Mouse (Mus musculus) layer of hippocampus, adult 9-10 months (tissue): ENCODE measurements around the gene Smad5.

Experiments used
- DNase-seq: peaks from one replicate; pipeline ENCODE4 v3.0.0; 2022; ENCODE audit warnings: low spot score

Smad5 gene

DNA sequence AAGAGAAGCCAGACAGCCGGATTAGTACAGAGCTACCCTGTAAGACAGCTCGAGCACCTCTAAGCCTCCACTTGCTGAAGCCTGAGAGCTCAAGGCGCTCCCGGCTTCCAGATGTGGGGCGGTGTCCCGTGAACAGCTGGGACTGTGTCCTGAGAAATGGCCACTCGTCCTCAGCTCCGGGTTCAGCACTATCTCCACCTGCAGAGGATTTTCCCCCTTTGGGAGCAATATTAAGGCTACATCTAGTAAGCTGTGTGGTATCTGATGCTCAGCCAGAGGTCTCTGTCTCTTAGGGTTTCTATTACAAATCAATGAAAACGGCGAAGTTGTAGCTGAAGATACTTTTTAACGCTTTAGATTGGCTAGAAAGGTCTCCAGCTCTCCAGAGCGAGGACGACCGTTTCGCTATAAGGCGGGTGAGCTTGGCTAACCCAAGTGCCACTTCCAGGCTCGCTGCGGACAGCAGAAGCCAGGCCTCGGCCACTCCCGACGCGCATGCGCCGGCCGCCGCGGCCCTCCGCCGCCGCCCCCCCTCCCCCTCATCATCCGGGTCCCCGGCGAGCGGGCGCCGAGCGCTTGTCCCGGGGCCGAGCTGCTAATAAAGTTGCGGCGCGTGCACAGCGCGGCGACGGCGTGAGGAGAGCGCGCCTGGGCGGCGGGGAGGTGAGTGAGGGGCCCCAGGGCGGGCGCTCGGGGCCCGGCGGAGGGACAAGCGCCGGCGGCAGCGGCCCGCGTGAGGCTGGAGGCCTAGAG is at the start of gene Smad5:
Gene Smad5 (plus strand): TSS at position 542 of the 753 bp plus-strand sequence.
- no peak for DNase-seq

DNA sequence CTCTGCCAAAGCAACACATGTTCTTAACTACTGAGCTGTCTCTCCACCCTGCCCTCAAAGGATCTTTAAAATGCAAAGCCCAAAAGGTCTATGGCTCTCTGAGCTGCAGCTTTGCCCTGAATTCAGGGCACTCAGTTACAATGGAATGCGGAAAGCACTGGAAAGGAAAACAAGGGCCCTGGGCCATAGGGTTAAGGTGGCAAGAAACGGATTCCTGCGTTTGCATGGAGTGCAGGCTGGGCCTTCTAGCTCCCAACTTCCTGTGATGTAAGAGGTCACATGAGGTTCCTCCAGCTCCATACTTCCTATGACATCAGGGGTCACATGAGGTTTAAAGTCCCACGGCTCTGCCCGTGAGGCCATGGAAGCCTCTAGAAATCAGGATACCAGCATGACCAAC is 48.6 kb upstream of the Smad5 start:
- no peak for DNase-seq

DNA sequence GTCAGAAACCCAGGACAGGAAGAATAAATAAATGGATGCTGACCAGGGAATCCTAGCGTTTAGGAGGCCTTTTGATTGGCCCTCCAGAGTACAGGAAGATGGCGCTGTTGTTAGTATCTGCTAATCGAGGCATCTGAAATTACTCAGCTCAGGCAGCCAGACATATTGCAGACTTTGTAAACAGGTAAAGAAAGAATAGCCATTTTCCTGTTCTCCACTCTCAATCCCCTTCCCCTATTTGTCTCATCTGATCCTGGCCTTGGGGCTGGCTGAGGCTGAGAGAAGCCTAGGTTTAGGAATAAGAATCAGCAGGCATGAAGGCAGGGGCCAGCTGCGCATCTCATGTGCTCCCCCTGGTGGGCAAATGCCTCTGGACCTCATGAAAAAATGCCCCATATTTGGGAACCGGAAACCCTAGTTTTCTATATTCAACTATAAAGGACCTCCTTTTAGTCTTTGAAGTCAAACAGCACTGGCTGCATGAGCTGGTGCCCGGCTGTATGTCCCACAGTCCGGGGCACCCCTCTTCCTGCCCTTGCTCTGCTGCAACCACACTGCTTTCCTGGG is 44.8 kb upstream of the Smad5 start:
- DNase-seq: no peak

DNA sequence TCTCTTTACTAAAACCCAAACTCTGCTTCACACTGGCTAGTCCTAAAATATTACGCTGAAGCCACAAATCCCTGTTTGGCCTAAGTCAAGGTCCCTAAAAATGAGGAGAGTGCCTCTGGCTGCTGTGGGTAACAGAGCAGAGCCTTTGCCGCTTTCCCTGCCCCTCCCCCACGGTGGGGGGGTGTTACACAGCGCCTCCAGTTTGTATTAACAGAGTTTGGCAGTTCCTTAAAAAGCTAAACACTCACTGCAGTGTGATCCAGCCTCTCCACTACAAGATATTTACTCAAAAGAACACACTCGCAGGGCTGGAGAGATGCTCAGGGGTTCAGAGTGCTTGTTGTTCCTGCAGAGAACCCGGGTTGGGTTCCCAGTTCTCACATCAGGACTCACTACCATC is 43.9 kb upstream of the Smad5 start:
- DNase-seq: no peak

DNA sequence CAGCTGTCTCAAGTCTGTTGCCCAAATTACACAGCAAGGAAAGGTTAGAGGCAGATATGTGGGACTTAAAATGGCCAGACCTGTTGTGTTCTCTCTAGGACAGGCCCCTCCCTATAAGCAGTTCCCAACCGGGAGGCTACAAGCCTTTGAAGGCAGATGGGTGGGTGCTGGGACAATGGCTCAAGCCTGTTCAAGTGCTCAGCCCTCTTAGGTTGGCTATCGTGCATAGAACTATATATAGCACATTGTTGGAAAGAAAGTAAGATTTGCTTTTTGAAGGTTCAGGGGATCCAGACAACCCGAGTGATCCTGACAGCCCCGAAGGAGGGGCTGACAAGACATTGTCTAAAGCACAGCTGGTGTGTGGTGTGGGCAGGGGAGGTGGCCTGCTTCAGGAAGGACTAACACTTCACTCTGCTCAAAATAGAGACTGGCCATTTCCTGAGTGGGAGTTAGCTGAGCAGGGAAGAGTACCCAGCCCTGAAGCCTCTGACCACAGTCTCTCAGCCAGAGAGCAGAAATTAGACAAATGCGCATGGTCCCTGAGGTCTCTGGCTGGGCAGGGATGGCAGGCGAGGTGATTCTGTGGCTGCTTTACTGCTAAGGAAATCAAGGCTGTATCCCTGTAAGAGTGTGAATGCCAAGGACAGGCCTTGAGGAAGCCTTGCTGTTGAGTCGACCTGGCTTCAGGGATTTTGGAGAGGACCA is 40.7 kb upstream of the Smad5 start:
- no peak for DNase-seq

DNA sequence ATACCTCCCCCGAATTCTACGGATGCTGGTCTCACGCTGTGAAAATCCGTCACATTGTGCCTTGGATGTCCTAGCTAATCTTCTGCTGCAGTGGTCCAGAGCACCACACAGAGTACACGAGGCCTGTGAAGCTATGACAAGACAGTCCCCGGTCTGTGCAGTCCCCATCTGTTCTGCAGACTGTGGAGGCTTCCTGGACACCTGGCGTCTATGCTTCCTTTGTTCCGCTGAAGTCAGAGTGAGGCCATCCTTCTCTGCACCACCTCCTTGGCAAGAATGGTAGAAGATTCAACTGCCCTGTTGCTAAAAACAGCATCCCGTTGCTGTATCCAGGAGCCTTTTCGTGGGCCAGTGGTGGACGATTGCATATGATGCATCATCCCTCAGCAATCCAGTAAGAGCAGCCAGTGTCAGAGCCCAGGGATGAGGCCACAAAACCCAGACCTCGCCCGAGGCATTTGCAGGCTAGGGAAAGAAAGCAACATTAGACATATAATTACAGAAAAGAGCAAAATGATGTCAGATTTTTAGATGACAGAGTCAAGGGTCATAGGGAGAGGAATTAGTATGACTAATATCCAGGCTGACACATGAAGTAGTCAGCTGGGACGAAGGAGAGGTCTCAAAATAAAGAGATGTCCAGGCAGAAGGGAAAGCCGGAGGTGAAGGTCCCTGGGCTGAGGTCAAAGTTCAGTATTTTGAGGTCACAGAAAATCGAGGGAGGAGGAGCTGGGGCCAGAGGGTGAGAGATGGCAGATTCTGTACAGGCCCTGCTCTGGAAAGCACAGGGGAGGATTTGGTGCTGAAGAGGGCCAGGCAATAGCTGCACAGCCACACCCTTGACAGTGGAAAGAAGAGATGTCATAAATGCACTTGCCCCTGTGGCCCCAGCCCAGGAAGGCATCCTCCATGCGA is 38.3 kb upstream of the Smad5 start:
- DNase-seq: no peak

DNA sequence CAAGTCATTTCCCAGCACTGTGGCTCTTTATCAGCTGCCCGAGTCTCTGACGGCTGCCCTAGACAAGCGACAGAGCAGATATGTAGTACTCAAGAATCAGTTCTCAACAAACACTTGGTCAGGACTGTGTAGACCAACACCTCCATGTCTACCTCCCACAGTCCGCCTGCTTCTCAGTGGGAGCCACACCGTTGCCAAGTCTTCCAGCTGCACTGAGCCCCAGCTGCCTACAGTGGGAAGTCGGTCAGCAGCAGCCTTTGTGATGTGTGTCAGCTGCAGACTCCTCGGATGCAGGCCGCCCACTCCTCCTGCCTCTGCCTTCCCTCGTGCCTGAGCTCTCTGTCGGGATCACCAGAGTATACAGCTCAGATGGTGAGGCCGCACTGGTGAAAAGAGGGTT is 31.6 kb upstream of the Smad5 start:
- no peak for DNase-seq

DNA sequence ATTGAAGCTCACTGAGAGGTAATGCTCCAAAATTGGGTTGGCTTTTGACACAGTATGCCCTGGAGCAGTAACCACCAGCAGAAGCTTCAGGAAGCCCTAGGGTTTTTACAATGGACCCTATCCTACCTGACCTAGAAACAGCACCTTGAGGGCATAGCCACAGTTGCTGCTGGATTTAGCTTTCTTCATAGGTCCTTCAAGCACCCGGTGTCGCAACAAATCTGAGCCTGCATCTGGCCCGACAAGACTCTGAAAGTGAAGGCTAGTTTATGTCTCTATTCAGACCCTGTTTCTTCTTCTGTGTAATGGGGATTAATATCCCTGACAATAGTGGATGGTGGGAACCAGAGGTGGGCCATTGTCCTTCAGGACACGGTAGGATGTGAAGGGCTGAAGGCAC is 25.1 kb upstream of the Smad5 start:
- no peak for DNase-seq

DNA sequence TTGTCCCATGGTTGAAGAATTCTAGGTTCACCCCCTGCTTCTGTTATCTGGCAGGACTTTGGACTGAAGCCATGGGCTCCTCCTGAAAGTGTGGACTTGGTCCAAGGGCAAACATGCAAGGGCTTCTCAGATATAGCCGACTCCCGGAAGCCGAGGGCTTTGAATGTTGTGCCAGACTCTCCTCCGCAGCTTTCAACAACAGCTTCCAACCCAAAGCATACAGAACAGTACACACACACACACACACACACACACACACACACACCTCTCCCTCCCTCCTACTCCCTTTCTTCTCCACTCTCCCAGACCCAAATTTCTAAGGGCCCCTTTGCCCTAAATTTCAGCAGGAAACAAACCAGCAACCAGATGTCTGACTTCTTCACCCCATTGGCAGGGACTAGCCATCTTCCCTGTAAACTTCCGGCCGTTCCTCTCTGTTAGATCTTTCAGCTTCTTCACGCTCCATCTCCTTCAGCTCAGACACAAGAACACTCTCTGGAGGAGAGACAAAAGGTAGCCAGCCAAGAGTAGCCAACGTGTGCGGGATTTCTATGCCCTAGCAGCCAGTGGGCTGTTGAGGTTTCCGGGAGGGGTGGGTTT is 24.5 kb upstream of the Smad5 start:
- DNase-seq: no peak

DNA sequence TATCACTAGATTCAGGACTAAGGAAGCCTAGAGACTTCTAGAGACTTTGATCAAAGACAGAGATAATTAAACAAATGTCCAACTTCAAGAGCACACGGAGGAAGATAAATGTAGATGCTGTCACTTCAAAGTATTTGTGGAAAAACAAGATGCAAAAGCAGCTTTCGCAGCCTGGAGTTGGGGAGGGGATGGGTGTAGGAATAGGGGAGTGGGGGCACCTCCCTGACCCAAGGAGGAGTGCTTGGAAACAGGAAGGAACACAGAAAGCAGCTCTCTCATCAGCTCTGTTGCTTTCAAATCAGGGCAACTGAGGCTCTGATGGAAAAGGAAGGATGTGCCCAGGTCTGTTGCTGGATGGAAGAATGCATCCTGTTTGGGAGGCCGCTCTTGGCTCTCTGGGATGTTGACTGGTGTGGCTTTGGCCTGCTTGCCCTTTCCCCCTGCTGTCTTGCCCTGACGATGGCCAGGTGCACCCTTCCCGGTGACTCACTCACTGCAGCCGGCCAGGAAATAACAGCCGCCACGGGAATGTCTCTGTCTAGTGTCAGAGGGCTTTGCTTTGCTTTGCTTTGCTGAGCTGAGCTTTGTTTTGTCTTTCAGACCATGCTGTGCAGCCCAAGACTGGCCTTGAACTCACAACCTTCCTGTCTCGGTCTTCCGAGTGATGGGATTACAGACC is 23.8 kb upstream of the Smad5 start:
- DNase-seq: no peak

DNA sequence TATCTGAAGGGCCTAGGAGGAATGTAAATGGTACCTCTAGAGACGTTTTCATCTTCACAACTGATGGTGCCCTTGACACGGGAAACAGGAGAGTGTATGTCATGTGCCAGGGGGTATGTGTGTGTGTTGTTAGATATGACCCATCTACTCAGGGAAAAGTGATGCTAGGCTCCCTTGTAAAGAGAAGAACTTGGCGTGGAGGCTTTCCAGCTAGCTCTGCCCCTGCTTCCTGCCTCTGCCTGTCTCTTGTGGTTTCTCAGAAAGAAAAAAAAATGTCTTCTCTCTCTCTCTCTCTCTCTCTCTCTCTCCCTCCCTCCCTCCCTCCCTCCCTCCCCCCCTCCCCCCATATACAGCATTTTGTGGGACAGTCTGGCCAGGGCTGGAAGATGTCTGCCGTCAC is 20.9 kb upstream of the Smad5 start:
- no peak for DNase-seq

DNA sequence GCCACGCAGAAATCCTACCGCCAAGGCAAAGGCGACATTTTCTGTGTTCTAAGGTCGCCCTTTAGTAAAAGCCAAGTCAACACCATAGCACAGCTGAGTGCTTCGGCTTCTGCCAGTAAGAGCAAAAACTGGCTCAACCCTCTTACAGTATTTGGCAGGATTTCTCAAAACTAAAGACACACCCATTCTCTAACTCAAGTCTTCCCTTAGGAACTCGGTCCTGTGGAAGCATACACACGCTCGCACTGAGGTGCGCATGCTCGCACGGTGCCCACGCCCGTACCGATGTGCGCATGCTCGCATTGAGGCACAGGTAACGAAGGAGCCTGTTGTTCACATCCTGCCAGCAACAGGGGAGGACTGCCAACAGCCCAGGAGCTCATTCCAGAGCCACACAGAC is 20.5 kb upstream of the Smad5 start:
- no peak for DNase-seq

DNA sequence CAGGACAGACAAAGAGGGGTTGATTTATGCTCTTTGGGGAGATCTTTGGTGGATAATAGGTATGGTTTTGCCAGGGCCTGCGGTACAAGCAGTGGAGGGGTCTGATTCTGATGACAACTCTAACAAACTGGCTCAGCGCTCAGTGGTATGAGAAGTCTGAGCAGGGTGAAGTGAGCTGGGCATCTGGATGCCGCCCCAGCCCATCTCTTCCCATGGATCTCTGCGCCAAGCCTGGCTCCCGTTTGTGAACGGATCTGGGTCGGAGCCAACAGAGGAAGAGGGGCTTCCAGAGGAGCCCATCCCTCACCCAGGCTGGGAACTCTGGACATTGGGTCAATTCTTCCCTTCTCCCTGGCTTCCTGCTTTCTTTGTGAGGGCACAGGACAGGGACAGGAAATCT is 19.5 kb upstream of the Smad5 start:
- DNase-seq: no peak

DNA sequence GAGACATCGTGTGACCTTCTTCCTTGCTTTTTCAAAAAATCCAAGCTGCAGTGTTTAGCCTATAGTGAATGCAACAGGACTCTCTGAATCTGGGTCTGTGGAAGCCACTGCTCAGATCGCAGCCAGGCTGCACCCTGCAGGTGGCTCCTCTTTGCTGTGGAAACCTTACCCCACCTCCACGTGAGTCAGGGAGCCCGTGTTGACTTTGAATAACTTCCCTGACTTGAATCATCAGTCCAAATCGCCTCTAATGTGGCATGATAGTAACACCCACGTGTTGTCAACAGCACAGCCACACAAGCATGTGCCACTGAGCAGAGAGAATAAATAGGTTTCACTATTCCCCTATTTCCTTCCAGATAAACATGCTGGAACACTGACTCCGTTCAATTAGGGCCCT is 10.8 kb upstream of the Smad5 start:
- DNase-seq: no peak

DNA sequence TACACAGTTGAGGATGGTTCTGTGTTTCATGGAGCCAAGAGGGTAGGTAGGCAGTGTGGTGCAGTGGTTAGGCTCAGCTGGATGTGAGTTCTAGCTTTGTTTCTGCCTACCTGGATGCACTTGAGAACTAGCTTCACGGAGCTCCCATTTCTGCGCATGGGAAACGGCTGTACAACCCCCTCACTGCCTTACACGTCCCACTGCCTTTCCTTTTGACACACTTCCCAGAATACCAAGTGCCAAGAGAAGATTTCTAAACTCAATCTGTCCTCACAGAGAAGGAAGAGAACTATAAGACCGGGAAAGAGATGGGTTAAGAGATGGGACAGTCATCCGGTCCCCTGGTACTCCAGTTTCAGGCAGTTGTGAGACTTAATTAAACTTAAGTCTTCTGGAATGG is 10.2 kb upstream of the Smad5 start:
- no peak for DNase-seq

DNA sequence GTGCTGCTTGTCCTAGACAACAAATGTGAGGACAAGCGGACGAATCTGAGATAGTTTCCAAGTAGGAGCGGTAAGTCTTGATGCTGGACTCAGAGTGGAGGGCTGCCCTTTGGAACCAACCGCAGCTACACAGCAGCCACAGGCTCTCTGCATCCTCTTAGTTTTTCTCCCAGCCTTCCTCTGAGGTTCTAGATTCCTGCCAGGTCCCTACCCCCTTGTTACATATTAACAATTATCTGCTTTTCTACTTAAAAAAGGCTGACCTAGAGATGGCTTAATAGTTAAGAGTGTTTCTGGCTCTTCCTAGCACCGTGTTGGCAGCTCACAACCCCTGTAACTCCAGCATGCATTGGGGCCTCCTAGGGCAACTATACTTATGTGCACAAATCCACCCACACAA is 7.1 kb upstream of the Smad5 start:
- DNase-seq: no peak

DNA sequence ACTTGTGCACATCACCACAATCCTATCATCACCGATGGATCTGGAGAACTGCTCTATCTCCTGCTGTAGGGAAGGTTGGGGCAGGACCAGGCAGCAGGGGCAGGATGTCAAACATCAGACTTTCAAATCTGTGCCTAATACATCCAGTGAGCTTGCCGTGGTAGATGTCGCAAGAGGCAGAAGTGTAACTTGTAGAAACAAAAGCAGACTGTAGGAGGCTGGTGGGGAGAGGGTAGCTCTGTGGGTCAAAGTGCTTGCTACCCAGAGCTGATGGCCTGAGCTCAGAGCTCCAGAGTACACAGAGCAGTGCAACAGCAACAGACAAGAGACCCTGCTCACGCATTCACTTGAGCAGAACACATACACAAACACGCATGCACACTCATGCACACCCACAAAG is 6.1 kb upstream of the Smad5 start:
- no peak for DNase-seq

DNA sequence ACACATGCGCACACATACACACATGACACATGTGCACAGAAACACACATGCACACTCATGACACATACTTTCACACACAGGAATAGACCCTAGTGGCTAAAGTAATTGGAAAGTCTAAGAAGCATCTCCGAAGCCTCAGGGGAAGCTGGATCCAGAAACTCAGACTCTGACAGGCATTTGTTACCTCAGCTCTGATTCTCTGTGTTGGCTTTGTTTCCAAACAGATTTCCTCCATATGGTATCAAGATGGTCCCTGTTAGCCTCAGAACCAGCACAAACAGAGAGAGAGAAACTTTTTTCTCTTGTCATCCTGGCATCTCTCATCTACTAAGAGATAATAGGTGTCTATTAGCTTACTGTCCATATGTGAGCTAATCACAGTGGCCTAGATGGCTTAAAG is 5.6 kb upstream of the Smad5 start:
- no peak for DNase-seq

DNA sequence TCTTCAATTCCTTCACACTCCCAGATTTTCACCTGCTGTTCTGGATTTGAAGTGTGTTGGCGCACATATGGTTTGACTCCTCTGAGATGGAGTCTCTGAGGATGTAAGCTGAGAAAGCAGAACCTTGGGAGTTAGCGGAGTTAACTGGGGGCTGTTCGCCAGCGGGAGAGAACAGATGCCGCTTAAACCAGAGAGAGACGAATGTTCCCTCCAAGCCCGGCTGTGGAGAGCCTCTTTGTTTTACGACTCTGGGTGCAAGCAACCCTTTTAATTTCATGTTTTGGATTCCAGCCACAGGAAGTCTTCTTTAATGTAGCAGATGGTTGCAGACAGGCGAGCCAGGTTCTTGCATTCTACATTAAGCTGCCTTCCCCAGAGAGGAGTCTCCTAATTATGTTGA is 4.4 kb upstream of the Smad5 start:
- no peak for DNase-seq

DNA sequence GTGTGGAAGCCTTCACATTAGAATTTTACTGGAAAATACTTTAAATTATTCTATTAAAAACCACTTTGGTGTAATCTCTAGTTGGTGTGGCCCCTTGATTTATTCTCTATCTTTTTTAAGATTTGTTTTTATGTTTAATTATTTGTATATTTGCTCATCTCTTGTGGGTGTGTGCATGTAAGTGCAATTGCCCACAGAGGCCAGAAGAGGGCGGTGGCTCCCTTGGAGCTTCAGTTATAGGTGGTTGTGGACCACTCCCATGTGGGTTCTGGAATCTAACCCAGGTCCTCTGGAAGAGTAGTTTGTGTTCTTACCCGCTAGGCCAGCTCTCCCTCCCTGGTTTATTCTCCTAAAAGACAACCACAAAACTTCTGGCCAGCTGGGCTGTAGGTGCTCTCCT is 3.4 kb upstream of the Smad5 start:
- DNase-seq: no peak

DNA sequence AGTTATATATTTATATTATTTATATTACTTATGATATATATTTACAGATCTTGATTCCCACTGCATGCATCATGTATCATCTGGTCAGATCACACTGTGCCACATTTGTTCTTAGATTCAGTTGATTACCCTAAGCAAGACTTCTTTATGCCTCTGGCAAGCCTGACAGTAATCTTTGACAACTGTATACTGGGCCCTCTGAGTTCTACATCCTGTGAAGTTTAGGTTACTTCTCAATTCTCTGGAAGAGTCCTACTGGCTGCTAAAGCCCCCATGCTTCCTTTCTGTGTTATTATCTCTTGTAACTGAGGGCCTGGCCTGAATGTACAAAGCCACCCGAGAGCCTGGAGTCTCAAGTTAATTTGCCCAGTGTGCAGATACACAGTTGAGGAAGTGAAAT is 1.8 kb upstream of the Smad5 start:
- DNase-seq: no peak

DNA sequence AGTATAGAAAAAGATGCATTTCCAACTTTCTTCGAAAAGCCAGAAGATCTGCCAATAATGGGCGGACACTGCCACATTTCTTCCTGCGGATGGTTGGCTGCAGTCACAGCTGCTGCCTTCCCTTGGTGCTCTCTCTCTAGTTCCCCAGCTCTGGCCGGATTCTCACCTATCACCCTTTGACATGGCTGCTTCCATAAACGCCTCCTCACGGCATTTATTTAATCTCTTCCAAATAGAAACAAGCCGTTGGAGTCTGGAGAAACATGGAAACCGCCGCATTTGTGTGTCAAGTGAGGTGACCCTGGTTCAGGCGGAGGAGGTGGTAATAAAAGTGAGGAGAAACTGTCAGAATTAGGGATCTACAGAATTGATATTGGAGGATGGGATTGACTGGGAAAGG is 886 bp upstream of the Smad5 start:
- DNase-seq: no peak
